Mouse (Mus musculus): Measurements from ENCODE around the gene Pld3. TPM values are rescaled to one million over a fixed set of nuclear protein-coding genes. Genes with fewer than 3 reads are reported as not detected.

The Pld3 gene
- total RNA-seq, 2 experiments from 2014 or later = 585 to 592 TPM

DNA sequence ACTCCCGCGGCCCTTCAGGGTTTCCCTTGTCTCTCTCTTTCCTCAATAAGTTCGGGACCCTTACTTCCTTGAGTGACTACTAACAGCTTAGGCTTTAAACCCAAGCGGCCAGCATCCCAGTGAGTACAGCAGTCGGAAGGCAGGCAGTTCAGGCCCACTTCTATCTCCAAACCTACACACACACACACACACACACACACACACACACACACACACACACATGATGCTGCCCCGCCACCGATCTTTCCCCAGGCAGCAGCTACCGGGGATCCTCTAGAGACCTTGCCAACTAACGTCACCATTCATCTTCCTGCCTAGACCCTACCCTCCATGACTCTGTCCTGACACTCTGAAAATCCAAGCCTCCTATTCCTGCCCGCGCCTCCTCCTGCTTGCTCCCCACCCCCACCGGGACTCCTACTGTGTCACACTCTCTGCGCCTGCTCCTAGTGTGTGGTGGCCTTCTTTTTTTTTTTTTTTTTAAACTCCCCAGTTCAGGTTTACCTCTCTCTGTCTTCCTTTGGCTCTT is 65.2 kb downstream of the Pld3 start:
- DNase-seq (ENCODE audit: low spot score in 2 of 2) = peak in 1 of 2 experiments; percentile 51

GRCm38 (mm10) chr7:27486770-27487697 is 66.0 kb downstream of the Pld3 start, which contains the start of gene Sertad1:
Gene Sertad1 (plus strand): TSS chr7:27486910.
- DNase-seq (ENCODE audit: low spot score in 2 of 2) = peak; percentile 98 to 100

- no peak for DNase-seq (ENCODE audit: low spot score in 2 of 2)
Measured at GRCm38 (mm10) chr7:27486102-27486769, 66.8 kb downstream of the Pld3 start.

- DNase-seq (ENCODE audit: low spot score in 2 of 2) = no peak
Measured at GRCm38 (mm10) chr7:27483860-27484259, 69.2 kb downstream of the Pld3 start.

Other genes with a start within 250 kb of the Pld3 start
- gene Ltbp4, start 215.5 kb downstream of the Pld3 start, total RNA-seq (2021) = 10 to 100 TPM; 55.0 to 55.3 TPM
- gene Shkbp1, start 197.2 kb downstream of the Pld3 start, total RNA-seq (2021) = 10 to 100 TPM; 24.7 to 26.2 TPM
- gene Gm20479, start 195.8 kb downstream of the Pld3 start, total RNA-seq (2021) = not detected
- gene Sptbn4, start 105.5 kb downstream of the Pld3 start, total RNA-seq (2021) = 100 to 1,000 TPM; 108 to 123 TPM
- gene Blvrb, start 105.2 kb downstream of the Pld3 start, total RNA-seq (2021) = 10 to 100 TPM; 15.6 to 15.8 TPM
- gene Sertad3, start 79.5 kb downstream of the Pld3 start, total RNA-seq (2021) = 1 to 10 TPM; 3.7 to 4.4 TPM
- gene Sertad1, start 66.3 kb downstream of the Pld3 start, total RNA-seq (2021) = 1 to 10 TPM; 6.1 to 6.9 TPM
- under 1 TPM; 0.65 to 0.98 TPM for gene Prx, start 53.9 kb downstream of the Pld3 start, total RNA-seq (2021)
- under 1 TPM in 1 of 2 experiments, not detected in 1; 0.35 TPM for gene Hipk4, start 30.0 kb downstream of the Pld3 start, total RNA-seq (2021)
- 10 to 100 TPM; 20.8 to 21.4 TPM for gene 2310022A10Rik, start within 50 bp of the Pld3 start, total RNA-seq (2021)
- gene Akt2, start 38.3 kb upstream of the Pld3 start, total RNA-seq (2021) = 100 to 1,000 TPM in 1 of 2 experiments, 10 to 100 TPM in 1; 93.7 to 103 TPM
- gene Ttc9b, start 100.7 kb upstream of the Pld3 start, total RNA-seq (2021) = 10 to 100 TPM; 81.8 to 84.7 TPM
- gene Map3k10, start 121.4 kb upstream of the Pld3 start, total RNA-seq (2021) = 100 to 1,000 TPM; 197 TPM
- gene Zfp607b, start 136.1 kb upstream of the Pld3 start, total RNA-seq (2021) = 10 to 100 TPM in 1 of 2 experiments, 1 to 10 TPM in 1; 7.3 to 10.3 TPM
- 10 to 100 TPM; 32.5 to 37.0 TPM for gene Zfp60, start 178.2 kb upstream of the Pld3 start, total RNA-seq (2021)